Mouse (Mus musculus) liver, embryonic 14.5 days (tissue): ENCODE data around the gene Timm29. TPM values are rescaled to one million over a fixed set of nuclear protein-coding genes. Genes with fewer than 3 reads are reported as not detected.

Experiments used
- ATAC-seq: fragments of 200-750 bp; cut with Nextera tagmentation; 2 replicates; pipeline ENCODE4 v1.8.0; 2017; ENCODE audit warnings: moderate number of reproducible peaks, mild to moderate bottlenecking, moderate library complexity; ENCODE audit not compliant: insufficient read depth
- DNase-seq, 3 experiments: peaks; one replicate each; pipeline ENCODE4 v3.0.0-alpha.2; 2012 to 2013; ENCODE audit warnings: low read depth in 3 of 3, low spot score in 3 of 3
- H3K27ac ChIP-seq: fragments of 300-500 bp; sonication (generic); 2 replicates; pipeline ENCODE4 v1.5.1; 2014; ENCODE audit warnings: moderate library complexity, mild to moderate bottlenecking, control low read depth, inconsistent platforms
- H3K27me3 ChIP-seq: fragments of 300-500 bp; sonication (generic); 2 replicates; pipeline ENCODE4 v1.6.1; 2014; ENCODE audit warnings: mild to moderate bottlenecking, low read length, moderate library complexity; ENCODE audit not compliant: control insufficient read depth, insufficient read depth
- H3K36me3 ChIP-seq: fragments of 300-500 bp; sonication (generic); replicated peaks from 2 replicates; pipeline ENCODE4 v1.6.1; 2014; ENCODE audit warnings: low read depth; ENCODE audit not compliant: control insufficient read depth, insufficient read depth
- H3K4me1 ChIP-seq, 2 experiments: fragments of 200-500 bp in 1 of 2; fragments of 300-500 bp in 1 of 2; sonication (generic) in 1 of 2; replicated peaks; 2 replicates each; pipeline ENCODE4 v1.6.1; 2012 to 2014; ENCODE audit warnings: antibody characterized with exemption in 1 of 2, inconsistent platforms in 1 of 2, low read length in 1 of 2; ENCODE audit not compliant: control insufficient read depth in 2 of 2, insufficient read depth in 2 of 2
- H3K4me2 ChIP-seq: fragments of 300-500 bp; sonication (generic); 2 replicates; pipeline ENCODE4 v1.6.1; 2014; ENCODE audit warnings: low read depth, mild to moderate bottlenecking, control low read depth, moderate library complexity
- H3K4me3 ChIP-seq, 2 experiments: fragments of 200-500 bp in 1 of 2; fragments of 300-500 bp in 1 of 2; sonication (generic) in 1 of 2; 2 replicates each; pipeline ENCODE4 v1.5.1; 2012 to 2014; ENCODE audit warnings: low read depth in 2 of 2, low read length in 2 of 2, mild to moderate bottlenecking in 2 of 2, control low read depth in 1 of 2, inconsistent platforms in 1 of 2, moderate library complexity in 1 of 2; ENCODE audit not compliant: insufficient read depth in 1 of 2
- H3K9ac ChIP-seq: fragments of 300-500 bp; sonication (generic); replicated peaks from 2 replicates; pipeline ENCODE4 v1.6.1; 2014; ENCODE audit warnings: mild to moderate bottlenecking, control low read depth, moderate library complexity
- H3K9me3 ChIP-seq: fragments of 300-500 bp; sonication (generic); 2 replicates; pipeline ENCODE4 v1.6.1; 2016; ENCODE audit warnings: low read length, mixed read lengths; ENCODE audit not compliant: control insufficient read depth
- CTCF ChIP-seq: IDR thresholded peaks from 2 replicates; pipeline ENCODE4 v1.5.1; 2016; ENCODE audit warnings: antibody characterized with exemption, low read depth, control low read depth
- EP300 ChIP-seq: IDR thresholded peaks from 2 replicates; pipeline ENCODE4 v1.6.1; 2016; ENCODE audit warnings: antibody characterized with exemption, low read depth
- WGBS: fragments of 180-500 bp; shearing (Covaris S2); extraction: QIAGEN DNeasy Blood & Tissue Kit; methylation state at CpG from one replicate; pipeline ENCODE4 v1.1.7; 2014; ENCODE audit not compliant: insufficient replicate concordance; 5-methylcytosine and 5-hydroxymethylcytosine counted together
- polyA plus RNA-seq, 2 experiments: library from polyadenylated mRNA; depleted of rRNA in 1 of 2; stranded (reverse) in 1 of 2; unstranded in 1 of 2; fragments of >200 nt; fragmentation: Nextera tagmentation in 1 of 2; extraction: Ambion mirVana in 1 of 2; gene quantifications; 2 replicates each; pipeline versions ENCODE4 v1.2.1 to v1.2.3; 2012 to 2014

Timm29 gene
- polyA plus RNA-seq, 2 experiments: 15.3 to 17.0 TPM

DNA sequence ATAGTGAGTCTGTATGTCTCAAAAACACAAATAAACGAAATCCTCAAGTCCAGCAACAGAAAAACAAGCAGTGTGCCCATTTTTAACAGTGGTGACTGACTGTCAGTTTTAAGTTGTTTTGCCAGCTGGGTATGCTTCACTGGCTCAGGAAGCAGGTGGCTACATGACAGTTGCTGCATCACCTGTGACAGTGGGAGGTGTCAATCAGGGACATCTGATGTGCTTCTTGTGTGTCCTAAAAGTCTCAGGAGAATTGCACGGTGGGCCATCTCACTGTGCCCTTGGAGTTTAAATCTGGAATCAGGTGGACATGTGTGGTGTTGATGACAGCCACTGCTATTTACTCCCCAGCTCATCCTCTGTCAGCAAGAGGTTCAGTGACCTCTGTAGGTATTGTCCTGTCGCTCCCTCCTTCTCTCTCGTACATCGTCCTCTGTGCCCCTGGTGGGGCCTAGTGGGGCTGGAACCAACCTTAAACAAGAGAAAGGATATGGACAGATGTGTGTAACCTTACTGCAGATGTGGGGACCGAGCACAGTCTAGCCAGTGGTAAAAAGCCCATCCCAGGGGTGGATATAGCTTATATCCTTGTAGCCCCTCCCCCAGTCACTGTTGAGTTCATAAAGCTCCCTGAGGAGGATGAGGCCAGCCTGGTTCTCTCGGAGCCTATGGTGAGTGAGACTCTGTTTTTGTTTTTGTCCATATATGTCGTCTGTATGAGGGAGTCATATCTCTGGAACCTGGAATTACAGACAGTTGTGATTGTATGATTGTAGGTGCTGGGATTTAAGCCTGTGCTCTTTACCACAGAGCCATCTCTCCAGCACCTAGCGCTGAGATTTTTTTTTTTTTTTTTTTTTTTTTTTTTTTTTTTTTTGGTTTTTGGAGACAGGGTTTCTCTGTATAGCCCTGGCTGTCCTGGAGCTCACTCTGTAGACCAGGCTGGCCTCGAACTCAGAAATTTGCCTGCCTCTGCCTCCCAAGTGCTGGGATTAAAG, 33.1 kb downstream of the Timm29 start:
- WGBS: 73% methylated on average over 10 of the region's 10 CpGs
- no peaks in the 10 kb centered on the region; a peak in 3 of 4 replicates for H3K4me1 ChIP-seq
- H3K4me2 ChIP-seq: no peak overlapping the region
- no peaks in the 10 kb centered on the region for H3K27me3 ChIP-seq
- H3K4me3 ChIP-seq: no peak overlapping the region
- no peaks in the 10 kb centered on the region for H3K36me3 ChIP-seq
- no peak overlapping the region for H3K9ac ChIP-seq
- ATAC-seq (no peak), DNase-seq (no peak)
- H3K27ac ChIP-seq: no peak overlapping the region
- H3K9me3 ChIP-seq: no peaks in the 10 kb centered on the region
- no peak for TF ChIP-seq EP300
- TF ChIP-seq CTCF: no peak

DNA sequence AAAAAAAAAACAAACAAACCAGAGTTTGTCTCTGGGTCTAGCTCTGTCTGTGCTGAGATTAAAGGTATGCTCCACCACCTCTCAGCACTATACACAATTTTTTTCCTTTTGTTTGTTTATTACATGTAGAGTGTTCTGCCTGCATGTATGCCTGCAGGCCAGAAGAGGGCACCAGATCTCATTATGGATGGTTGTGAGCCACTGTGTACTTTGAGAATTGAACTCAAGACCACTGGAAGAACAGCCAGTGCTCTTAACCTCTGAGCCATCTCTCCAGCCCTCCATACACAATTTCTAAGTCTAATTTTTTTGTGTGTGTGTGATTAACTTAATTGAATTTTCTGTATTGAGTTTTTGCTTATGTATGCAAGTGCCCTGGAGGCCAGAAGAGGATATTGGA, 34.0 kb downstream of the Timm29 start:
- H3K36me3 ChIP-seq: 0 out of 2 replicates have a peak, but pooled peaks cover 3% of the 10 kb centered on the region
- H3K4me2 ChIP-seq: no peak overlapping the region
- no peak overlapping the region for H3K4me3 ChIP-seq
- no peak for ATAC-seq
- no peak for TF ChIP-seq EP300
- peak; percentile 74 for TF ChIP-seq CTCF
- H3K27me3 ChIP-seq: no peaks in the 10 kb centered on the region
- H3K4me1 ChIP-seq: no peaks in the 10 kb centered on the region; a peak in 3 of 4 replicates
- no peaks in the 10 kb centered on the region for H3K9me3 ChIP-seq
- DNase-seq: no peak
- H3K9ac ChIP-seq: no peak overlapping the region
- H3K27ac ChIP-seq: no peak overlapping the region

DNA sequence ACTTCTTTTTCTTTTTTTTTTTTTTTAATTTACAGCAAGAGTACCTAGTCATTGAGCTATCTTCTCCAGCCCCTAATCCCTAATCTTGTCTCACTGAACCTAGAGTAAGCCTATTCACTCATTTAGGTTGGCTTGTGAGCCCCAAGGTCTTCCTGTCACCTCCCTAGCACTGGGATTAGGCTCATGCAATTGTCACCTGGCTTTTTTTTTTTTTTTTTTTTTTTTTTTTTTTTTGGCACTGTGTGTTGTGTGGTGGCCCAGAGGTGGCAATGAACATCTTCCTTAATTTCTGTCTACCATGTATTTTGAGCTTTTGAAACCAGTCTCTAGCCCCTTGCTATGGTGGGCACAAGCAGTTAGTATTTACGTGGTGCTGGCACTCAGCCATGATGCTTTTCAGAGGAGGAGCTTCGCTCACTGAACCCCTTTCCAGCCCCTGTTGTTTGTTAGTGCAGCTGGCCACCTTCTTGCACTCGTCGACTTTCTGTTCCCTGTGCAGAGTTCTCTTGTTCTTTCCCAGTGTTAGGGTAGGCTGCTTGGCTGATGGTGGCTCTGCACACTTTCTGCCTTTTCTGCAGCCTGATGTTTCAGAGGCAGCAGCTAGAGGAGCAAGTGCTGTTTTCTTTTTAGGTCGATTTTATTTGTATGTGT, 34.7 kb downstream of the Timm29 start:
- Histone ChIP-seq H3K4me1 (no peaks in the 10 kb centered on the region; a peak in 3 of 4 replicates), H3K36me3 (0 out of 2 replicates have a peak, but pooled peaks cover 3% of the 10 kb centered on the region), H3K4me2 (no peak overlapping the region), H3K27me3 (no peaks in the 10 kb centered on the region), H3K4me3 (no peak overlapping the region), H3K9me3 (no peaks in the 10 kb centered on the region), H3K27ac (no peak overlapping the region), H3K9ac (no peak overlapping the region)
- TF ChIP-seq CTCF: no peak
- TF ChIP-seq EP300: no peak
- ATAC-seq (no peak), DNase-seq (no peak)
- 73% methylated on average over 5 of the region's 5 CpGs for WGBS

DNA sequence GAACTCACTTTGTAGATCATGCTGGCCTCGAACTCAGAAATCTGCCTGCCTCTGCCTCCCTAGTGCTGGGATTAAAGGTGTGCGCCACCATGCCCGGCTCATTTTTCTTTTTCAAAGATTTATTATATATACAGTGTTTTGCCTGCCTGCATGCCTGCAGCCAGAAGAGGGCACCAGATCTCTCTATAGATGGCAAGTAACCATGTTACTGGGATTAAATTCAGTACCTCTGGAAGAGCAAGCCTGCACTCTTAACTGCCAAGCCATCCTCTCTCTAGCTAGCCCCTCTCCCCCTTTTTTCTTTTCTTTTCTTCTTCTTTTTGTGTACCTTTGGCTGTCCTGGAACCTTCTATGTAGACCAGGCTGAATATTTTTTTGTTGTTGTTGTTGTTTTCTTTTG, 38.2 kb downstream of the Timm29 start:
- whole genome bisulfite sequencing: 67% methylated on average over 3 of the region's 3 CpGs
- Histone ChIP-seq H3K27me3 (no peaks in the 10 kb centered on the region), H3K9me3 (no peaks in the 10 kb centered on the region), H3K36me3 (peaks cover 12% of the 10 kb centered on the region), H3K4me2 (no peak overlapping the region), H3K27ac (no peak overlapping the region), H3K4me1 (no peaks in the 10 kb centered on the region; a peak in 1 of 4 replicates), H3K9ac (no peak overlapping the region), H3K4me3 (no peak overlapping the region)
- ATAC-seq: no peak
- DNase-seq: peak in 2 of 3 experiments; percentile 25 to 30
- peak; percentile 71 for TF ChIP-seq CTCF
- no peak for TF ChIP-seq EP300

DNA sequence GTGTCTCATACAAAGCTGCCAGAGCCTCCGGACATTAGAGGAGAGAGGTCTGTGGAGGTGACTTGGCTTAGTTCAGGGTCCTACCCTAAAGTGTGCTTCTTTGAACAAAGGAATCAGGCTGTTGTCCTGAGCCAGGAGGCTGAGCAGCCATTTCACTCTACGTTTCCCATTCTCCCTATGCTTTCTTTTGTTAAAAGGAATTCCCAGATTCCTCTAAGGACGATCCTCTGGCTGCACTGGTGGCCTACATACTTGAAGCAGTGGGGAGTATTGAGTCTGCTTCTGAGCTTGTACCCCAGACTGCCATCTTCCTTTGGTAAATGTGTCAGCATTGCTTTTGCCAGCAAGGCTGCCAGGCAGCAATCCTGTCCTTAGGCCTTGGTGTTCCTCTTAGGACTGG, 40.6 kb downstream of the Timm29 start:
- TF ChIP-seq EP300: no peak
- no peak for TF ChIP-seq CTCF
- Histone ChIP-seq H3K36me3 (peaks cover 34% of the 10 kb centered on the region), H3K4me3 (no peak overlapping the region), H3K27ac (no peak overlapping the region), H3K9me3 (no peaks in the 10 kb centered on the region), H3K27me3 (no peaks in the 10 kb centered on the region), H3K4me1 (no peaks in the 10 kb centered on the region), H3K9ac (no peak overlapping the region), H3K4me2 (no peak overlapping the region)
- DNase-seq (no peak), ATAC-seq (no peak)
- 84% methylated on average over 3 of the region's 3 CpGs for WGBS
